Mouse (Mus musculus): Measurements from ENCODE around the gene Rsph3b.

Rsph3b gene

GRCm38 (mm10) chr17:6863521-6863920, 85.0 kb downstream of the Rsph3b start:
- DNase-seq (ENCODE audit: low spot score in 2 of 2), result no peak

GRCm38 (mm10) chr17:6862040-6862780, 86.3 kb downstream of the Rsph3b start:
- DNase-seq (ENCODE audit: low spot score in 2 of 2), result no peak

GRCm38 (mm10) chr17:6861181-6862039, 87.1 kb downstream of the Rsph3b start:
- no peak for DNase-seq (ENCODE audit: low spot score in 2 of 2)

- no peak for DNase-seq (ENCODE audit: low spot score in 2 of 2)
These were observed 88.0 kb downstream of the Rsph3b start for GRCm38 (mm10) chr17:6860491-6860897.

- no peak for DNase-seq (ENCODE audit: low spot score in 2 of 2)
These were observed 88.4 kb downstream of the Rsph3b start for GRCm38 (mm10) chr17:6860067-6860466.

All from spleen, postnatal 14 days (tissue).